Mouse (Mus musculus) forelimb bud, embryonic 11.5 days (tissue): ENCODE data around the gene Lpar2.

Experiments
- DNase-seq: peaks from one replicate; pipeline ENCODE4 v3.0.0-alpha.2; 2012; ENCODE audit warnings: low read depth, low spot score

The Lpar2 gene

DNA sequence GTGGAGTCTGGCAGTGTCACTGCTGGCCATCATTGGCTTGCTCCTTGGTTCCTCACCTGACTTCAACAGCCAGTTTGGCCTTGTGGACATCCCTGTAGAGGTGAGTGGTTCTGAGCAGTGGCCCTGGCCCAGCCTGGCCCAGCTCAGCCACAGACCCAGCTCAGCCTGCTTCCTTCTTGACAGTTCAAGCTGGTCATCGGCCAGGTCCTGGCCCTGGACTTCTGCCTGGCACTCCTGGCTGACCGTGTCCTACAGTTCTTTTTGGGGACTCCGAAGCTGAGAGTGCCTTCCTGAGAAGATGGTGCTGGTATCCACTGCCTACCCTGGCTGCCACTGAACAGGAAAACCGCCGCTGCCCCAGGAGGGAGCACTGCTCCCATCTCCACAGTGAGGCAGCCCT lies 15.0 kb upstream of the Lpar2 start:
- DNase-seq, result no peak

DNA sequence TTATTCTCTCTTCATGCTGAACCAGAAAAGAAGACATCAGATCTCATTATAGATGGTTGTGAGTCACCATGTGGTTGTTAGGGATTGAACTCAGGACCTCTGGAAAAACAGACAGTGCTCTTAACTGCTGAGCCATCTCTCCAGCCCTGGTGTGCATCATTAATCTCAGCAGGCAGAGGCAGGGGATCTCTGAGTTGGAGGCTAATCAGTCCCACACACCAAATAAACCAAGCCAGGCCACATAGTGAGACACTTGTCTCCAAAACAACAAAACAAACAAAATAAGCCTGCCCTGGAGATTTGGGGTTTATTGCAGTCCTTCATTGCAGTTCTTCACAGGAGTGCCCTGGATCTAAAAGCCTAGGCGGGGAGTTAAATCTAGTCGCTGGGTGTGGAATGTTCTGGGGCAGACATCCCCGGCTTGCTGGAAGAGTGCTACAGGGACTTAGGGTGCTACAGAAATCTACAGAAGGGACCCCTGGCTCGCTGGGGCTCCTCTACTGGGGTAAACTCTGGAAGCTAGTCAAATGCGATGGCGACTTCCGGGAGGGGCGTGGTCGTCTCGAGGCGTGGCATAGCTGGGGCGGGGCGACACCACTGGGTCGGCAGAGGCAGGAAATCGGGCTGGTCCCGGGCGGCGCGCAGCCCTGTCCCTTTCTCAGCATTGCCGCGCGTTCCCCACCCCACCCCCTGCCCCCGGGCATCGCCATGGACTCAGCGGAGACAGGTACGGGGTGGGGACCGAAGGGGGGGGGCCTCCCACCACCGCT lies 13.9 kb upstream of the Lpar2 start, which contains the start of gene Gmip:
Gmip (plus strand) TSS at position 586 of the 770 bp plus-strand sequence.
- DNase-seq, result peak; percentile 59

DNA sequence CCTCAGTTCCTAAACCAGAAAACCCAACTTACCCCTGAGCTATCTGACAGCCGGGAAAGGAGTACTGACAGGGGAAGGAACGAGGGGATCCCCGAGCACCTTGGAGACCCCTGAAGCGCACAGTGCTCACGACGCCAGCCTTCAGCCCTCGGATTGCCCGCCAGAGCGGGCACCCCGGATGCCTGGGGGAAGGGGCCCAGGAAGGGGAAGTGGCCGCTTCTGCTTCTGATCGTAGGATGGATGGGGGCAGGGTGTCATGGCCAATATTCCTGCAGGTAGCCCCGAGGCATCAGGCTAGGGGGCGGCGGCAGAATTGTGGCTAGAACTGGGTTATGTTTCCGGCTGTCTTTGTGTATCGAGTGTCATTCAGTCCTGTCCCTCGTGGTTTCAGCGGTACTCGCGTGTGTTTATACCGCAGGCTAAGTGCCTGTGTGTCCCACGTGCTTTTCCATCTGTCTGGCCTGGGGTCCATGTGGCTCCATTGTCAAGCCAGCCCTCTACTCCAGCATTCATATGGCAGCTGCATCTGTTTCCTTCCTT lies 13.3 kb upstream of the Lpar2 start:
- DNase-seq, result peak; percentile 17

DNA sequence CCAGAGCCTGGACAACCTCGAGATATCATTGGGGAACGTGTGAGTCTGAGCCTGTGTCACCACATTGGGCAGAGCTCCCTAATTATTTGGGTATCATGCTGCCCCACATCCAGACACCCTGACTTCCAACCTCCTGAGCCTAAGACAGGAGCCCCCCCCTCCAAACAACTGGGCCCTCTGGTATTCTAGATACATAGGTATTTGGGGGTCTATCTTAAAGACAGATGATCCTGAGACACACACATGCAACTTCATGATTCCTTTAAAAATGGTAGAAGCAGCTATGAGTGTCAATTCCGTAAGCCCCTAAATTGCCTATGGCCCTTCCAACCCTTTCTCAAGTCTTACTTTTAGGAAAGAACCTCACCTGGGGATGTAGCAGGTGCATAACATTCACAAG lies 12.4 kb upstream of the Lpar2 start:
- no peak for DNase-seq

DNA sequence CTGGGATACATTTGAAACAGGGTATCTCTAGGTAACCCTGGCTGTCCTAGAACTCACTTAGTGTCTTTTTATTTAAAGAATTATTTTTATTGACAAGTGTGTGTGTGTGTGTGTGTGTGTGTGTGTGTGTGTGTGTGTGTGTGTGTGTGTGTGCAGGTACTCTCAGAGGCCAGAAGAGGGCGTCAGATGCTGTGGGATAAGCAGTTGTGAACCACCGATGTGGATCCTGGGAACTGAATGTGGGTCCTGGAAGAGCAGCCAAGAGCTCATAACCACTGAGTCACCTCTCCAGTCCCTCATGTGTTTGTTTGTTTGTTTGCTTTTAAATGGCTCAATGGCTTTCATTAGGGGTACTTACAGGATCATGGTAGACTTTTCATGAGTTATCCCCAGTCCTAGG lies 7.3 kb upstream of the Lpar2 start:
- no peak for DNase-seq

DNA sequence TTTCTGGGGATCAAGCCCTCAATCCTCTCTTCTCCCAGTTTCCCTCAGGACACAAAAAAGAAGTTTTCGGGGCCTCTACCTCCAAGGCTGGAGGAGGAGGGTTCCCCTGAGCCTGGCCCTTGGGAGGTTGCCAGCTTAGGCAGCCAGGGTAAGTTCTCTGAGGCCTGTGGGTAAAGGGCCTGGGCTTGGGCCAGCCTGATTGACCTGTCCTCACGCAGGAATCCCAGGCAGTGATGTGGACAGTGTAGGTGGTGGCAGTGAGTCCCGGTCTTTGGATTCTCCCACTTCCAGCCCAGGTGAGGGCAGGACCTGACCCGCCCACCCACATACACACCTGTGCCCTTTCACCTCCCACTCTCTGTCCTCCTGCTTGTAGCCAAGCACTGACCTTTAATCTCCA lies 6.8 kb upstream of the Lpar2 start:
- DNase-seq, result no peak

DNA sequence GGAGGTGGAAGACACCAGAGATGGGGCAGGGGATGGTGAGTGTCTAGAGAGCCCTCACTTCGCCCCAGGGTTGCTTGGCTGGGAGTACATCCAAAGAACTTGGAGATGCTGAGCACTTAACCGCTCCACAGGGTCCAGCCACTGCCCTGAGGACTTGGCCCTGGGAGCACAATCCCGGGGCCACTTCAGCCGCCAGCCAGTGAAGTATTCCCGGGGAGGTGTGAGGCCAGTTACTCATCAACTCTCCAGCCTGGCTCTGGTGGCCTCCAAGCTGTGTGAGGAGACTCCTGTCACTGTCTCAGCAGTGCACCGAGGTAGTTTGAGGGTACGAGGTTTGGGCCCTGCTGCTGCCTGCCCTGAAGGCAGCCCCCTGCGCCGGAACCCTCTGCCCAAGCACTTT lies 1.8 kb upstream of the Lpar2 start:
- DNase-seq, result no peak

DNA sequence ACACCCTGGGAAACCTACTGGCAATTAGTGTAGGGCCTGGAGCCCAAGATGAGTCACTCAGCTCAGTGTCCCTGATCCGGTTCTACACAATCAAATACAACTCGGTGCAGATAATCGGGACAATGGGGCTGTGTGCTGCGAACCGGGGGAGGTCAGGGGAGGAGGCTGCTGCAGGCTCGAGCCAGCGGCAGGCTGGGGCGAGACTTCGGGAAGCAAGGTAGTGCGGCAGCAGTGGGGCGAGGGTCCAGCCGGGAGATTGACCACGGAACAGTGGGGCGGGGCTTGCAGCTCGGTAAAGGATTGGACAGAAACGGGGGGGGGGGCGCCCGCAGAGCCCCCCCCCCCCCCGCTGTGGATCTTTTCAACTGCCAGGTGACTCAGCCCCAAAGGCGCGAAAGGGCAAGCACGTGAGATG lies 251 bp upstream of the Lpar2 start:
- no peak for DNase-seq

DNA sequence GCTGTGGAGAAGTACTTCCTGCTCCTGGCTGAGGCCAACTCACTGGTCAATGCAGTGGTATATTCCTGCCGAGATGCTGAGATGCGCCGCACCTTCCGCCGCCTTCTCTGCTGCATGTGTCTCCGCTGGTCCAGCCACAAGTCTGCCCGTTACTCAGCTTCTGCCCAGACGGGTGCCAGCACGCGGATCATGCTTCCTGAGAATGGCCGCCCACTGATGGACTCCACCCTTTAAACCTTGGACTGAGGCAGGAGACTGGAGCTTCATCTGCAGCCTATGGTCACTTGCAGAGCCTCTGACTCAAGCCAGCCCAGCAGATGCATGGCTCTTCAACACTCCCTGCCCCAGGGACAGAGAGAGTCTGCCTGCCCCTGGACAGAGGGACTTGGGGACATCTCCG lies 4.1 kb downstream of the Lpar2 start:
- no peak for DNase-seq

DNA sequence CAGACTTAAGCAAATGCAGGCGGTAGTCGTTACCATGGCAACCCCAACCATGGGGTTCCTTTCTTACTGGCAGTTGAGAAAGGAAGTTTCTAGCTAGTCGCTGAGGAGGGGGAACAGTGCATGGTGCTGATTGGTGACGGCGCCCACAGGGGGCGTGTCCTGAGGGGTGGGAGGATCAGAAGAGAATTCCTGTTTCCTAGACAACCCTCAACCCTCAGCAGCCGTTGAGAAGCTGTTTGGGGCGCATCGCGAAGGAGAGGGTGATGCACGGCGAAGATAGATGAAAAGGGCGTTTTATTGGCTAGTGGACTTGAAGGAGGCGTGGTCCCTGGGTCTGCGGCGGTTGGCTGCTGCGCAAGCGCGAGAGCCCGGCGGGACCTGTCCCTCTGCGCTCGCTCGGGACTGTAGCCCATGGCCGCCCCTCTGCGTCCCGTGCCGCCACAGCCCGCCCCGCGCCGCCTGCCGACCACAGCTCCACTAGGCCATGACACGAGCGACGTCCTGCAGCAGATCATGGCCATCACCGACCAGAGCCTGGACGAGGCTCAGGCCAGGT lies 10.1 kb downstream of the Lpar2 start, which contains the start of gene Pbx4:
Pbx4 (plus strand) TSS at position 194 of the 556 bp plus-strand sequence.
- DNase-seq, result peak; percentile 97

DNA sequence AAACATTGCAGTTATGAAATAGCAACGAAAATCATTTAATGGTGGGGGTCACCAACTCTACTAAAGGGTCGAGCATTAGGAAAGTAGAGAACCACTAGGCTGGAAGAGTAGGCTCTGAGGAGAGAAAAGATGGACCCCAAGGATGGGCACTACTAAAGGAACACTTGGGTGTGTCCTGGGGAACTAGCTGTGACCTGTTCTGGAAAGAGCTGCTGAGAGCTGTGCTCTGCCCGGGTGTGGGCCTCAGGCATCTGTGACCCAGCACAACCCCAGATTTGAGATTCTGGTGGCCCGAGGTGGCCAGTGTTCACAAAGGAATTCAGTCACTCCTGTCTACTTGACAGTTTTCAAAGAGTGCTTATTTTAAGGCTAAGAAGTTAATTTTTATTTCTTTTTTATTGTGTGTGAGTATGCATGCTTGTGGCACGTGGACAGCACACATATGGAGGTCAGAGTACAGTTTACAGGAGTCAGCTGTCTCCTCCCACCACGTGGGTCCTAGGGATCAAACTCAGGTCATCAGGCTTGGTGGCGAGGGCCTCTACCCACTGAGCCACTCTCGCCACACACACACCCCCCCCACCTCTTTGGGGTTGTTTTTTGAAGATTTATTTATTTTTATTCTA lies 14.9 kb downstream of the Lpar2 start:
- DNase-seq, result no peak

DNA sequence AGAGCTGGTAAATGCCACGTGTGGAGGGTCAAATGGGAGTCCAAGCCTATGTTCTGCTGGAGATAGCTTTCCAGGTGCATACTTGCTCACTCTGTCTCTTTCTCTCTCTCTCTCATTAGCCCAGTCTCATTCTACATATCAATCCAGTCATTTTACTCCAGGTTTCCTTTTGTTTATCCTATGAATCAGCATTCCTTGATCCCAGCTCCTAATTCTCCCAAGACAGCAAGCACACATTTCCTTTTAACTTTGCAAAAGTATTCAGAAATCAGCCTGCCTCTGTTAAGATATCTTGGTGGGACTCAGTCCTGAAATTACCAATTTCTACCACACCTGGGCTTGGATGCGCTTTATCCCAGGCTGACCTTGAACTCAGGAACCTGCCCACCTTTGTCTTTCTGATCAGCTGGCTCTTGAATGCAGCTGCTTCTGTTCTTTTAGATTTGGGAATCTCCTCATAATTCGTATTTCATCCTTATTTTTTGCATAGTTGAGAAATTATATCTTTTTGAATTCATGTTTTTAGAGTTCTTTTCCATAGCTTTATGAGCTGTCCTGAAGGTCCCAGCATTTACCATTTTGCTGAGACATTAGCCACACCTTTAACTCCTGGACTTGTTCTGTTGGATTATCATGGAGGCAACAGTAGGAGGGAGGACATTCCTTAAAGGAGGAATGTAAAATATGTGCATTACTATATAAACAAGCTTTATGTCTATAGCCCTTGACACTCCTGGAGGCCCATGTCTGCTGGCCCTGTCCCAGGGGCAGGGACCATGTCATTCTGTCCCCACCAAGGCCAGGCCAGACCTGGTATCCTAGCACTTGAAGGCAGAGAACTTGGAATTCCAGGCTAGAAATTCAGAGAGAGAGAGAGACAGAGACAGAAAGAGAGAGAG lies 25.2 kb downstream of the Lpar2 start:
- DNase-seq, result no peak

DNA sequence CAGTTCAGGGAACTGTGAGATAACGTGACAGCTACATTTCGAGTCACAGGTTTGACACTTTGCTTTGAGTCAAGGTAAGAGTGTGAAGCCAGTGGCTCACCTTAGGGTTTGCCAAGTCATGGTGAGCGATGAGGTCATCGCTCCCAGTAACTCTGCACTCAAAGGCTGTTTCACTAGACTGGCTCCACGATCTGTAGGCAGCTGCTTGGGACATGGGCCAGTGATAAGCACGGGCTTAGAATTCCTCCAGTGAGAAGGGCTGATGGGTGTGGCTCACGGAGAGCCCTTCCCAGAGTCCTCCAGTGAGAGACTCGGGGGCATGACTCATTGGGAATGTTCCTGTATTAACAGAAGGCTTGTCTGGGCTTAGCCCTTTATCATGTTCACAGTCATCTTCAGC lies 26.7 kb downstream of the Lpar2 start:
- no peak for DNase-seq

DNA sequence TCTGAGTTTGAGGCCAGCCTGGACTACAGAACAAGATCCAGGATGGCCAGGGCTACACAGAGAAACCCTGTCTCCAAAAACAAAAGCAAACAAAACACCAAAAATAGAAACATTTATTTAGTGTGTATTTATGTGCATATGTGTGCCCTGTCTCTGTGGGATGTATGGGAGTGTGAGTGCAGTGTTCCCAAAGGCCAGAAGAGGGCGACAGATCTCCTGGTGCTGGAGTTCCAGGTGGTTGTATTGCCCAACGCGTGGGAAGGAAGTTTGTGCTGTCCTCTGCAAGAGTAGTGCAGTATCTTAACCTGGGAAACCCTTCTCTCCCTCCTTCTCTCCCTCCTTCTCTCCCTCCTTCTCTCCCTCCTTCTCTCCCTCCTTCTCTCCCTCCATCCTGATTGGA lies 27.7 kb downstream of the Lpar2 start:
- no peak for DNase-seq

DNA sequence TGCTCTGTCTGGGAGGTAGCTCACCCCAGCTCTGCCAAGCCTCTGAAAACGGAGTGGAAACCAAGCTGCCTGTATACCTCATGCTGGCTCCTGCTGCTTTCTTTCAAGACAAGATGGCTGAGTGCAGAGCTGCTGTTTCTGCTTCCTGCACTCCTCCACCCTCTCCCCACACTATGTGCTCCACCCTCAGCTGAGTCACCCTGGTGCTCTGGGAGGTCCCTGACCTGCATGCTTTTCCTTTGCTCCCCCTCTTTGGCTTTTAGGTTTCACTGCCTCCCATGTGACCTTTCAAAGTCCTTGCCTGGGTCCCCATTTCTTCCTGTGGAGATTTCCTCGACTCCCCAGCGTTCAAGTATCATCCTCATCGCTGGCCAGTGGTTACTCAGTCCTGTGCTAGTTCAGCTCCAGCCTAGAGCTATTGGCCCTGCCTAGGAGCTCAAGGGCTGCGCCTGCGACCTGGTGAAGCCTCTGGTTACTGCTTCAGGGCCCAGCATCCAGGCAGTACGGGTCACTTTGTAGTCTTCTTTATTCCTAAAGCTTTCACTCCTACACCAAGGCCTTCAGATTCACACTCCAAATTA lies 28.8 kb downstream of the Lpar2 start:
- no peak for DNase-seq

DNA sequence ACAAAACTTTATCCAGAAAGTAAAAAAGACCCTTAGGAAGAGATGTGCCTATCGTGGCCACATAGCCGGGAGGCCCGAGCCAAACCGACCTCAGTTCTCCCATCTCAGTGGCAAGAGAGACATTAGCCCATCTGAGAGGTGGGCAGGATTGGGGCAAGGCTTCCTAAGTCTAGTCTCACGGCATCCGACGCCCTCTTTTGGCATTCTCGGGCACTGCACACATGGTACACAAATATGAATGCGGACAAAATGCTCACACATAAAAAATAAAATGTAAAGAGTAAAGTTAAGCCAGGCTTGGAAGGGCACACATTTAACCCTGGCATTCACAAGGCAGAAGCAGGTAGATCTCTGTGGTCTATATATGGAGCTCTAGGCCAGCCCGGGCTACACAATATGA lies 31.6 kb downstream of the Lpar2 start:
- no peak for DNase-seq

DNA sequence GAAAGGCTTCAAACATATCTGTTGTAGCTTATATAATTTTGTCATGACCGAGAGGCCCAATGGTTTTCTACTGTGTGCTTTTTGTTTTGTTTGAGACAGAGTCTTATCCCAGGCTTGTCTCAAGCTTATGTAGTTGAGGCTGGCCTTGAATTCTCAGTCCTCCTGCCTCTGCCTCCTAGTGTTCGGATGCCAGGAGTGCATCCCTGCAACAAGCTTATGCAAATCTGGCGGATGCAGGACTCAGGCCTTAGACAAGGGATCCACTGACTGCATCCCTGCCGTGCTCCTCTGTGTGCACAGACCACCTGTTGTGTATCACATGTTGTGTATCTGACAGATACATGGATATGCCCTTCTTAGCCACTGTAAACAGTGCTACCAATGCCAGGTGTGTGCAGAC lies 38.6 kb downstream of the Lpar2 start:
- no peak for DNase-seq

DNA sequence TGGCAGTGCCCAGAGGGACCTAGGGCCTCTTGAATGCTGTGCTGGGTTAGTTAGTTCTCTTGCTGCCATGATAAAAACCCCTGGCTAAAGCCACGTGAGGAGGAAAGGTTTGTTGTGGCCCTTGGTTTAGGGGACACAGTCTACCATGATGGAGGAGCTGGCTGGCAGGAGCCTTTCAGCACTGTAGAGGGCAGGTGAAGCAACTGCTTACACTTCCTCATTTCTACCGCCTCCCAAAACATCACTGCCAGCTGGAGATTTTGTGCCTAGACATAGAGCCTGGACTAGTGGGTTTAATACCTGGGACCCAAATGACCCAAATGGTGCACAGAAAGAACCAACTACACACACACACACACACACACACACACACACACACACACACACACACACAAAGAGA lies 39.0 kb downstream of the Lpar2 start:
- no peak for DNase-seq

DNA sequence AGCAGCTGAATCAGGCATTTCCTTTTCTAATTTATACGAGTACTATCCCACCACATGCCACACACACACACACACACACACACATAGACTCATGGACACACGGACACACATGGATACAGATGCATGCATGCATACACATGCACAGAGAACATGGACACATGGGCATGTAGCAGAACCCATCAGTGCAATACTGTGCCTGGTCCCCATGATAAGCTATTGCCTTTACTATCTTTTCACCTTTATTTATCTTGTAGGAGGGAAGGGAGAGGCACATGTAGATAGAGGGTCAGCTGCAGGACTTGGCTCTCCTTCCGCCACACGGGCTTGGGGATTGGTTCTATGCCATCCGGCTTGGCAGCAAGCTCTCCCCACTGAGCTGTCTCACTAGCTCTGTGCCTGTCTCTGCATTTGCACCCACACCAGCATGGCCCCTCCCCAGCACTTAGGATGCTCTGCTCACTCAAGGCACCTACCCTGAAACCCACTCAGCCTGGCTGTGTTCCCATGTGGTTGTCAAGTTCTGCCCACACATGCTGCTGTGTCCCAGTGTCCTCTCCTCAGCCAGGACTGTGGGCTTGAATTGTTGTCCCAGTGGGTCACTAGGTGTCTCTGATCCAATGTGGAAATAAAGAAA lies 41.3 kb downstream of the Lpar2 start:
- DNase-seq, result no peak

DNA sequence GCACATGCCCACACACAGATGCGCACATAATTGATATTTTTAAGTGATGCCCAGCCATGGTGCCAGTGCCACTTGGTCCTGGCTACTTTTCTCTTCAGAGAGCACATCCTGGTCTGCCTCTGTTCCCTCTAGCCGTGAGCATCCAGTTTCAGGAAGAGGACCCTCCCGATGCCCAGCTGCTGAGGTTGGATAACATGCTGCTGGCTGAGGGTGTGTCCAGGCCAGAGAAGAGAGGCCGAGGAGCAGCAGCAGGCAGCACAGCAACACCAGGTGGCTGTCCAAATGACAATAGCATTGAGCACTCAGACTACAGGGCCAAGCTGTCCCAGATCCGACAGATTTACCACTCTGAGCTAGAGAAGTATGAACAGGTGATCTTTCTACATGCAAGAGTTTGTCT lies 42.0 kb downstream of the Lpar2 start:
- DNase-seq, result no peak
